Mouse (Mus musculus) hindbrain, embryonic 12.5 days (tissue): ENCODE results near the gene Olfr624. TPM values are rescaled to one million over a fixed set of nuclear protein-coding genes. Genes with fewer than 3 reads are reported as not detected.
"Not testable (repeated sequence)": the region's sequence is repeated elsewhere in the genome, so short reads cannot be mapped to it uniquely, and the experiment has no call there.

ENCODE experiments used
- ATAC-seq: fragments of 200-750 bp; cut with Nextera tagmentation; 2 replicates; pipeline ENCODE4 v1.8.0; 2017; ENCODE audit warnings: moderate TSS enrichment; ENCODE audit not compliant: low FRiP score
- H3K27ac ChIP-seq: fragments of 300-500 bp; sonication (generic); 2 replicates; pipeline ENCODE4 v1.5.1; 2016; ENCODE audit warnings: mild to moderate bottlenecking
- H3K27me3 ChIP-seq: fragments of 300-500 bp; sonication (generic); 2 replicates; pipeline ENCODE4 v1.6.1; 2016; ENCODE audit warnings: mild to moderate bottlenecking
- H3K36me3 ChIP-seq: fragments of 300-500 bp; sonication (generic); 2 replicates; pipeline ENCODE4 v1.6.1; 2016; ENCODE audit warnings: mild to moderate bottlenecking
- H3K4me1 ChIP-seq: fragments of 300-500 bp; sonication (generic); 2 replicates; pipeline ENCODE4 v1.6.1; 2016
- H3K4me2 ChIP-seq: fragments of 300-500 bp; sonication (generic); replicated peaks from 2 replicates; pipeline ENCODE4 v1.6.1; 2016; ENCODE audit warnings: mild to moderate bottlenecking
- H3K4me3 ChIP-seq: fragments of 300-500 bp; sonication (generic); 2 replicates; pipeline ENCODE4 v1.5.1; 2016; ENCODE audit warnings: mild to moderate bottlenecking
- H3K9ac ChIP-seq: fragments of 300-500 bp; sonication (generic); 2 replicates; pipeline ENCODE4 v1.6.1; 2016; ENCODE audit warnings: mild to moderate bottlenecking, moderate library complexity
- H3K9me3 ChIP-seq: fragments of 300-500 bp; sonication (generic); replicated peaks from 2 replicates; pipeline ENCODE4 v1.6.1; 2016; ENCODE audit warnings: mild to moderate bottlenecking
- WGBS: fragments of 180-500 bp; shearing (Covaris S2); methylation state at CpG from one replicate; pipeline ENCODE4 v1.1.7; 2016; 5-methylcytosine and 5-hydroxymethylcytosine counted together
- polyA plus RNA-seq: library from polyadenylated mRNA; unstranded; fragments of >200 nt; fragmentation: Nextera tagmentation; extraction: Ambion mirVana; gene quantifications from 2 replicates; pipeline ENCODE4 v1.2.1, GENCODE M21; 2016

The Olfr624 gene
- polyA plus RNA-seq, result 0.04 and 0.07 TPM in 2 replicates

DNA sequence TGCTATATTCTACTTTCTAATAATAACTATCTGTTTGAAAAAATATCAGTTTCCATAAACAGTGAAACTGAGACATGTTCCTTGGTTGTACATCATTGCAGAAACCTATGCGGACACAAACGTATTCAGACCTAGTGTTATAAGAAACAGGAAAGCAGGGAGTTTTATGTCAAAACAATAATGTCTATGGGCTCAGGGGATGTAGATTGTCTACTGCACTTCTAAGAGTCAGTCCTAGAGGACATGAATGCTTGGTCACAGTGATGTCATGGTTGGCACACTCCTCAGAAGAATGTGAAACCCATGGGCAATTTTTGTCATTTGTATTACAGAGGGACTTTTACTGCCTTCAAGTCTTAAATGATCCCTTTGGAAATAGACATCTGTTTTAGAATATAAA is at the start of gene Olfr624:
Olfr624 (minus strand) TSS at position 101 of the 400 bp plus-strand sequence.
- 96% methylated on average over 2 of the region's 2 CpGs for WGBS
- Histone ChIP-seq H3K9ac (no peak within 1 kb of the TSS), H3K4me3 (no peak within 1 kb of the TSS), H3K27me3 (no peaks in the 10 kb centered on the region), H3K4me2 (no peak within 1 kb of the TSS), H3K36me3 (no peaks in the 10 kb centered on the region), H3K9me3 (no peaks in the 10 kb centered on the region), H3K27ac (no peak within 1 kb of the TSS), H3K4me1 (no peaks in the 10 kb centered on the region)
- no peak for ATAC-seq

- H3K4me2 ChIP-seq, ATAC-seq, H3K27ac ChIP-seq, H3K4me1 ChIP-seq, H3K4me3 ChIP-seq, H3K27me3 ChIP-seq, H3K36me3 ChIP-seq, H3K9me3 ChIP-seq, H3K9ac ChIP-seq: not testable (repeated sequence)
- 93% methylated on average over 1 of the region's 1 CpGs for WGBS
Measured at GRCm38 (mm10) chr7:103716398-103716797, 45.4 kb upstream of the Olfr624 start.

DNA sequence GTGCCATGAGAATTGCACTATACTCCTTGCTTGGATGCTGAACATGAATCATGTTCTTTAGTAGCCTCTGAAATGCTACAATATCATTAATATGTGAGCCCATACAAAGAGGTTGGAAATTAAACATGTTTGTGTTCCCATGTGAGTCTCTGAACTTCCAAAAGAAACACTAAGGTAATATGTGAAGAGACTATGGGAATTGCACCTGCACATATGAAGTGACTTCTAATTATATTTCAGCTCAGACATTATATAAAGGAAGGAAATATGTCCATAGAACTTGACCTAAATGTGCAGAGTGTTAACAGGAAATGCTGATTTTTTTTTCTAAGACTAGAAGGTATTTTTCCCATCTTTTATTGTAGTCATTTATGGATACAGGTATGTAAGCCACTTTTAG is 43.4 kb upstream of the Olfr624 start, which contains the start of gene Olfr243:
Olfr243 (plus strand) TSS at position 301 of the 400 bp plus-strand sequence.
- Histone ChIP-seq H3K4me1 (no peaks in the 10 kb centered on the region), H3K4me3 (no peak within 1 kb of the TSS), H3K9ac (no peak within 1 kb of the TSS), H3K27ac (no peak within 1 kb of the TSS), H3K9me3 (no peaks in the 10 kb centered on the region), H3K36me3 (no peaks in the 10 kb centered on the region), H3K27me3 (no peaks in the 10 kb centered on the region), H3K4me2 (no peak within 1 kb of the TSS)
- ATAC-seq, result no peak

DNA sequence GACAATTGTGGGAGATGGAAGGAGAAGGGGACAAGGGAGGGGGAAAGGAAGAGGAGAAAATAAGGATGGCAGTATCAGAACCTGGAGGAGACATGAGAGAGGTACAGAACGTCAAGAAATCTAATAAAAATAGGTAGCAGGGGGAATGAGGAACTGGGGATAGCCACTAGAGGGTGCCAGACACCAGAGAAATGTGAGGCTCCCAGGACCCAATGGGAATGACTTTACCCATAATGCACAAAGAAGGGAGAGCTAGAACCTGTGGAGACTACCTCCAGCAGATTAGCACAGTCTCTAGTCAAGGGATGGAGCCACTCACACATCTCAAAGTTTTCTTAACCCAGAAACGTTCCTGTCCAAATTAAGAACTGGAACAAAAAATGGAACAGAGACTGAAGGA is 41.0 kb upstream of the Olfr624 start:
- Histone ChIP-seq H3K4me2 (no peak overlapping the region), H3K9ac (no peak overlapping the region), H3K4me3 (no peak overlapping the region), H3K27ac (no peak overlapping the region), H3K27me3 (no peaks in the 10 kb centered on the region), H3K4me1 (no peaks in the 10 kb centered on the region), H3K36me3 (no peaks in the 10 kb centered on the region), H3K9me3 (no peaks in the 10 kb centered on the region)
- ATAC-seq, result no peak
- 35% methylated on average over 2 of the region's 2 CpGs for WGBS

DNA sequence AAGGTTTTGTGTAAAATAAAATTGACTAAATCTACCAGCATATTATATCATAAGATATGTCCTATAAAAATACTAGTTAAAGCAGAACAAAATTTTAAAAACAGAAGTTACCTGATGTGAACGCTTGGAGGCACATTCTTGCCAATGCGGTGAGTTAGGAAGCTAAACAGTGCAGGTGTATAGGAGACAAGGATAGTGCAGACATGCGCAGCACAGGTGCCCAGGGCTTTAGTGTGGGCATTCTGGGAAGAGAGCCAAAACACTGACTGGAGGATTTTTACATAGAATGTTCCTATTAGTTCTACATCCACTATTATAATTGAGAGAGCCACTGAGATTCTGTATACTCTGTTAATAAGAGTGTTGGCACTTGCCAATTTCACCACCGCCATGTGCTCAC is 28.5 kb upstream of the Olfr624 start:
- Histone ChIP-seq H3K4me1 (no peaks in the 10 kb centered on the region), H3K4me2 (no peak overlapping the region), H3K27me3 (no peaks in the 10 kb centered on the region), H3K9me3 (no peaks in the 10 kb centered on the region), H3K27ac (no peak overlapping the region), H3K9ac (no peak overlapping the region), H3K36me3 (no peaks in the 10 kb centered on the region), H3K4me3 (no peak overlapping the region)
- 92% methylated on average over 4 of the region's 4 CpGs for WGBS
- ATAC-seq, result no peak

DNA sequence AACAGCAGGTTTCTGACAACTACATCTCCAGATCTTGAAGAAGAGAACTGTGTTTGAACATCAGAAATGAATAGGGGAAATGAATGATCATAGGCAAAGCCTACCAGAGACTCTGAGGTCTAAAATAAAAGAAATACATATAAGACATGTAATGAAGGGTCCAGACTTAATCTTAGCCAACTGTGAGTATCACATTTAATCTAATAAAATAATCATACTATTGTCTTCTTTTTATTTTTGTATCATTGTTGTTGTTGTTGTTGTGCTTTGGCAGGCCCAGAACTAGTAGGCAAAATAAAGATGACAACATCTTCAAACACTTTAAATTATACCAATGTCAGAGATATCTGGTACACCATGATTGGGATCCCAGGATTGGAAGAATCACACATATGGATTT is 11.4 kb upstream of the Olfr624 start, which contains the start of gene Olfr625-ps1:
Olfr625-ps1 (plus strand) TSS at position 301 of the 400 bp plus-strand sequence.
- Histone ChIP-seq H3K36me3 (no peaks in the 10 kb centered on the region), H3K4me3 (no peak within 1 kb of the TSS), H3K4me1 (no peaks in the 10 kb centered on the region), H3K27ac (no peak within 1 kb of the TSS), H3K9ac (no peak within 1 kb of the TSS), H3K4me2 (no peak within 1 kb of the TSS), H3K9me3 (no peaks in the 10 kb centered on the region), H3K27me3 (no peaks in the 10 kb centered on the region)
- ATAC-seq, result no peak

GRCm38 (mm10) chr7:103663598-103663997 is 7.4 kb downstream of the Olfr624 start, which contains the start of gene Olfr623:
Gene Olfr623 (minus strand): TSS chr7:103663698.
- Histone ChIP-seq H3K9me3 (no peaks in the 10 kb centered on the region), H3K4me2 (no peak within 1 kb of the TSS), H3K9ac (no peak within 1 kb of the TSS), H3K27me3 (no peaks in the 10 kb centered on the region), H3K27ac (no peak within 1 kb of the TSS), H3K4me3 (no peak within 1 kb of the TSS), H3K36me3 (no peaks in the 10 kb centered on the region), H3K4me1 (no peaks in the 10 kb centered on the region)
- ATAC-seq, result no peak

GRCm38 (mm10) chr7:103644070-103644469 is 26.9 kb downstream of the Olfr624 start:
- Histone ChIP-seq H3K4me3 (no peak overlapping the region), H3K9ac (no peak overlapping the region), H3K27me3 (no peaks in the 10 kb centered on the region), H3K36me3 (no peaks in the 10 kb centered on the region), H3K9me3 (no peaks in the 10 kb centered on the region), H3K27ac (no peak overlapping the region), H3K4me1 (no peaks in the 10 kb centered on the region), H3K4me2 (no peak overlapping the region)
- ATAC-seq, result no peak
- WGBS, result 93% methylated on average over 4 of the region's 4 CpGs

DNA sequence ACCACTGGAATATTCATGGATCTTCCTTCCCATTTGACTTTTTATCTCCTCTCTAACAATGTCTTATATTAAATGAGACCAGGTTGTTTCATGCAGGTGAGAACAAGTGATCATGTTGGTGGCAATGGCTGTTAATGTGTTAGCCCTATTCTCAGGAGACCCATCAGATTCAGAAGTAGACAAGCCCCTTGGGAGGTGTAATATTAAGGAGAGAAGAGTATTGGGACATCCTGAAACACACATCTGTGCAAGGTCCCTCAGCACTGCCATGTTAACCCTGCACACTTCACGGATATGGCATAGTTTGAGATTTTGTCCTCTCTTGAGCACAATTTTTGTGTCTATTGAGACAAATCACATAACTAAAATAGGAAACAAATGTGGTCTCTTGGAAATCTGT is 28.4 kb downstream of the Olfr624 start, which contains the start of gene Olfr622:
Olfr622 (minus strand) TSS at position 101 of the 400 bp plus-strand sequence.
- Histone ChIP-seq H3K4me2 (no peak within 1 kb of the TSS), H3K27ac (no peak within 1 kb of the TSS), H3K36me3 (no peaks in the 10 kb centered on the region), H3K4me1 (no peaks in the 10 kb centered on the region), H3K4me3 (no peak within 1 kb of the TSS), H3K9ac (no peak within 1 kb of the TSS), H3K9me3 (no peaks in the 10 kb centered on the region), H3K27me3 (no peaks in the 10 kb centered on the region)
- WGBS, result 79% methylated on average over 1 of the region's 1 CpGs
- no peak for ATAC-seq

- no peak overlapping the region for H3K9ac ChIP-seq
- H3K36me3 ChIP-seq, result no peaks in the 10 kb centered on the region
- H3K4me3 ChIP-seq, result no peak overlapping the region
- H3K4me2 ChIP-seq, result no peak overlapping the region
- no peaks in the 10 kb centered on the region for H3K4me1 ChIP-seq
- H3K27ac ChIP-seq, result no peak overlapping the region
- H3K9me3 ChIP-seq, result no peaks in the 10 kb centered on the region
- ATAC-seq, result no peak
- no peaks in the 10 kb centered on the region for H3K27me3 ChIP-seq
Measured at GRCm38 (mm10) chr7:103636795-103637194, 34.2 kb downstream of the Olfr624 start.

Other genes with a start within 250 kb of the Olfr624 start
- gene Olfr605, start 225.8 kb downstream of the Olfr624 start, polyA plus RNA-seq, result not detected in 2 replicates
- not detected in 2 replicates for gene Olfr606, start 222.1 kb downstream of the Olfr624 start, polyA plus RNA-seq
- not detected in 2 replicates for gene Olfr607, start 207.0 kb downstream of the Olfr624 start, polyA plus RNA-seq
- not detected in 2 replicates for gene Olfr608, start 201.3 kb downstream of the Olfr624 start, polyA plus RNA-seq
- gene Olfr609, start 173.1 kb downstream of the Olfr624 start, polyA plus RNA-seq, result not detected in 2 replicates
- gene Olfr610, start 159.1 kb downstream of the Olfr624 start, polyA plus RNA-seq, result not detected in 2 replicates
- not detected in 2 replicates for gene Olfr611, start 150.3 kb downstream of the Olfr624 start, polyA plus RNA-seq
- not detected in 2 replicates for gene Olfr612, start 128.5 kb downstream of the Olfr624 start, polyA plus RNA-seq
- not detected in 2 replicates for gene Olfr613, start 123.1 kb downstream of the Olfr624 start, polyA plus RNA-seq
- gene Olfr615, start 115.1 kb downstream of the Olfr624 start, polyA plus RNA-seq, result not detected in 2 replicates
- not detected in 2 replicates for gene Olfr616, start 102.0 kb downstream of the Olfr624 start, polyA plus RNA-seq
- not detected in 2 replicates for gene Olfr617, start 98.1 kb downstream of the Olfr624 start, polyA plus RNA-seq
- gene Olfr618, start 81.1 kb downstream of the Olfr624 start, polyA plus RNA-seq, result not detected in 2 replicates
- gene Olfr619, start 70.6 kb downstream of the Olfr624 start, polyA plus RNA-seq, result not detected in 2 replicates
- gene Olfr620, start 58.7 kb downstream of the Olfr624 start, polyA plus RNA-seq, result not detected in 2 replicates
- not detected in 2 replicates for gene Olfr622, start 28.5 kb downstream of the Olfr624 start, polyA plus RNA-seq
- gene Olfr623, start 7.5 kb downstream of the Olfr624 start, polyA plus RNA-seq, result not detected in 2 replicates
- gene Olfr625-ps1, start 11.5 kb upstream of the Olfr624 start, polyA plus RNA-seq, result not detected in 2 replicates
- not detected in 2 replicates for gene Olfr243, start 43.5 kb upstream of the Olfr624 start, polyA plus RNA-seq
- gene Olfr628, start 59.2 kb upstream of the Olfr624 start, polyA plus RNA-seq, result not detected in 2 replicates
- not detected in 2 replicates for gene Olfr629, start 73.8 kb upstream of the Olfr624 start, polyA plus RNA-seq
- not detected in 2 replicates for gene Olfr630, start 86.1 kb upstream of the Olfr624 start, polyA plus RNA-seq
- not detected in 2 replicates for gene Olfr69, start 100.4 kb upstream of the Olfr624 start, polyA plus RNA-seq
- not detected in 2 replicates for gene Olfr68, start 108.5 kb upstream of the Olfr624 start, polyA plus RNA-seq
- not detected in 2 replicates for gene Olfr67, start 120.6 kb upstream of the Olfr624 start, polyA plus RNA-seq
- gene Hbb-bt, start 142.8 kb upstream of the Olfr624 start, polyA plus RNA-seq, result 799 and 940 TPM in 2 replicates
- gene Hbb-bs, start 156.9 kb upstream of the Olfr624 start, polyA plus RNA-seq, result 613 and 772 TPM in 2 replicates
- gene Hbb-bh2, start 169.3 kb upstream of the Olfr624 start, polyA plus RNA-seq, result not detected in 2 replicates
- gene Hbb-bh1, start 172.0 kb upstream of the Olfr624 start, polyA plus RNA-seq, result 614 and 792 TPM in 2 replicates
- gene Hbb-y, start 182.0 kb upstream of the Olfr624 start, polyA plus RNA-seq, result 8,282 and 10,510 TPM in 2 replicates
- gene Olfr66, start 215.1 kb upstream of the Olfr624 start, polyA plus RNA-seq, result not detected in 2 replicates
- not detected in 2 replicates for gene Olfr64, start 223.3 kb upstream of the Olfr624 start, polyA plus RNA-seq
- not detected in 2 replicates for gene Olfr65, start 232.3 kb upstream of the Olfr624 start, polyA plus RNA-seq